Mouse (Mus musculus) heart, postnatal 0 days (tissue): Measurements from ENCODE around the gene Plscr3. TPM values are rescaled to one million over a fixed set of nuclear protein-coding genes. Genes with fewer than 3 reads are reported as not detected.

ENCODE experiments used
- ATAC-seq: fragments of 200-750 bp; cut with Nextera tagmentation; 2 replicates; pipeline ENCODE4 v1.8.0; 2017; ENCODE audit warnings: low read depth, moderate number of reproducible peaks, moderate library complexity; ENCODE audit not compliant: insufficient read depth
- DNase-seq: peaks from one replicate; pipeline ENCODE4 v3.0.0-alpha.2; 2016; ENCODE audit warnings: low spot score
- H3K27ac ChIP-seq: fragments of 300-500 bp; sonication (generic); 2 replicates; pipeline ENCODE4 v1.5.1; 2014; ENCODE audit warnings: low read depth, mild to moderate bottlenecking
- H3K27me3 ChIP-seq: fragments of 300-500 bp; sonication (generic); 2 replicates; pipeline ENCODE4 v1.6.1; 2014; ENCODE audit warnings: low read length, mixed read lengths; ENCODE audit not compliant: control insufficient read depth, insufficient read depth
- H3K36me3 ChIP-seq: fragments of 300-500 bp; sonication (generic); replicated peaks from 2 replicates; pipeline ENCODE4 v1.6.1; 2014; ENCODE audit warnings: low read length, mixed read lengths; ENCODE audit not compliant: control insufficient read depth, insufficient read depth
- H3K4me1 ChIP-seq: fragments of 300-500 bp; sonication (generic); 2 replicates; pipeline ENCODE4 v1.6.1; 2014; ENCODE audit warnings: antibody characterized with exemption; ENCODE audit not compliant: control insufficient read depth, insufficient read depth
- H3K4me2 ChIP-seq: fragments of 300-500 bp; sonication (generic); 2 replicates; pipeline ENCODE4 v1.6.1; 2014; ENCODE audit warnings: low read depth, mild to moderate bottlenecking, low read length, moderate library complexity
- H3K4me3 ChIP-seq: fragments of 300-500 bp; sonication (generic); 2 replicates; pipeline ENCODE4 v1.5.1; 2014; ENCODE audit warnings: low read depth, low read length
- H3K9ac ChIP-seq: fragments of 300-500 bp; sonication (generic); replicated peaks from 2 replicates; pipeline ENCODE4 v1.6.1; 2014; ENCODE audit warnings: low read depth, low read length, mixed read lengths
- H3K9me3 ChIP-seq: fragments of 300-500 bp; sonication (generic); replicated peaks from 2 replicates; pipeline ENCODE4 v1.6.1; 2016; ENCODE audit warnings: low read length; ENCODE audit not compliant: control insufficient read depth
- CTCF ChIP-seq: IDR thresholded peaks from 2 replicates; pipeline ENCODE4 v1.5.1; 2016; ENCODE audit warnings: antibody characterized with exemption, control low read depth, low read depth
- EP300 ChIP-seq: IDR thresholded peaks from 2 replicates; pipeline ENCODE4 v1.6.1; 2016; ENCODE audit warnings: antibody characterized with exemption, low read depth
- WGBS: fragments of 180-500 bp; shearing (Covaris S2); extraction: QIAGEN DNeasy Blood & Tissue Kit; methylation state at CpG from one replicate; pipeline ENCODE4 v1.1.7; 2014; 5-methylcytosine and 5-hydroxymethylcytosine counted together
- polyA plus RNA-seq: library from polyadenylated mRNA; unstranded; fragments of >200 nt; fragmentation: Nextera tagmentation; extraction: Ambion mirVana; gene quantifications from 2 replicates; pipeline ENCODE4 v1.2.1, GENCODE M21; 2015
- total RNA-seq: library from RNA; depleted of rRNA; stranded (reverse); fragments of >200 nt; gene quantifications from 2 replicates; pipeline ENCODE4 v1.2.3, GENCODE M21; 2014; ENCODE audit warnings: low replicate concordance

Gene Plscr3
- total and polyA plus RNA-seq, 2 experiments from 2014 or later: 50.9 to 62.3 TPM

DNA sequence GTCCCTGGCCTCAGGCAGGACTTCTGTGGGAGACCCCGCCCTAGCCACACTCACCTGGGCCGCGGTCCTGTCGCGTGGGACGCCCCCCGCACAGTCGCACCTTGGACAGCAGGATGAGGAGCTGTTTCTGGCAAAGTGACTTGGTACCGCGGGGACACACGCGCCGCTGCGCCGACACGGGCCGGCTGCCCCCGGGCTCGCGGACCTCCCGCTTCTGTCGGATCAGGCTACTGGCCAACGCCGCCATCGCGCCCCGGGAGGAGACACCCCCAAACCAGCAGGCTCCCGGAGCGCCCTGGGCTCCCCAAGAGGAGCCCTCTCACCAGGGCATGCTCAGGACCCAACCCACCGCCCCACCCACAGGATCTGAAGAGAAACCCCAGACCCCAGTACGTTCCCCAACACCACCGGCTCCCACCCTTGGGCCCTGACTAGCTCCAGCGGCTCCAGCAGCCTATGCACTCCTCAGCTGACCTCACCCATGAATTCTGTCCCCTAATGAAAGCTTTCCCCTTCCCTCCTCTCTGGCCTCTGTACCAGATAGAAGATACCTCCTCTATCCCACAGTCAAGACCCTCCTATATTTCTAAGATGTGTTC, 44.7 kb upstream of the Plscr3 start, which contains the start of gene Fgf11:
Gene Fgf11 (minus strand): TSS at position 479 of the 599 bp plus-strand sequence.
- no peak for DNase-seq
- Histone ChIP-seq H3K4me3 (peak within 1 kb of the TSS; percentile 57), H3K4me2 (peak within 1 kb of the TSS; percentile 84), H3K27ac (peak within 1 kb of the TSS; percentile 18; the same call in 1 of the 2 replicates), H3K36me3 (no peaks in the 10 kb centered on the region), H3K9me3 (no peaks in the 10 kb centered on the region), H3K27me3 (peaks cover 29% of the 10 kb centered on the region), H3K9ac (peak within 1 kb of the TSS; percentile 49; the same call in 1 of the 2 replicates), H3K4me1 (peaks cover 43% of the 10 kb centered on the region)
- TF ChIP-seq CTCF: no peak
- no peak for TF ChIP-seq EP300
- 2% methylated on average over 33 of the region's 33 CpGs for WGBS
- ATAC-seq: no peak

DNA sequence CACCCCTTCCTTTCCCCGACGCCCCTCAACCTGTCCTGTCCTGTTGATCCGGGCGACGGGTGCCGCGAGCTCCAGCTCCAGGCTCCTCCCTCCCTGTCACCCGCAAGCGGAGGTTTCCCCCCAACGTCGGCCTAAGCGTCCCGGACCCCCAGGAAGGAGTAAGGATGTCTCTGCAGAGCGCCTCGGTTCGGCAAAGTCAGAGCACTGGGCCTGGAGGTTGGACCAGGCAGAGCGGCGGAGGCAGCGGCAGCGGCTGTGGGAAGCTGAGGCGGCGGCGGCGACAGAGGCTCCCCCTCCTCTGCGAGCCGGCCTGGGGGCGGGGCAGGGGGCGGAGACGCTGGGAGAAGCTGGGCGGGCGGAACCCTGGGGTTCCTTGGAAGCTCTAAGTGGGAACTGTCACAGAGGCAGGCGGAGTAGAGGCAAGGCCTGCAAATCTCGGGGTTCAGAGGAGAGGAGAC, 43.5 kb upstream of the Plscr3 start:
- Histone ChIP-seq H3K27ac (peak overlapping the region; percentile 18; the same call in 1 of the 2 replicates), H3K36me3 (no peaks in the 10 kb centered on the region), H3K4me3 (peak overlapping the region; percentile 57), H3K27me3 (peaks cover 29% of the 10 kb centered on the region), H3K4me2 (peak overlapping the region; percentile 84), H3K4me1 (peaks cover 43% of the 10 kb centered on the region), H3K9ac (peak overlapping the region; percentile 49; the same call in 1 of the 2 replicates), H3K9me3 (no peaks in the 10 kb centered on the region)
- under 1% methylated on average over 33 of the region's 33 CpGs for WGBS
- peak; percentile 62 for DNase-seq
- 0 out of 2 replicates have a peak, but pooled peaks have one; percentile 7 for ATAC-seq
- no peak for TF ChIP-seq CTCF
- TF ChIP-seq EP300: no peak

DNA sequence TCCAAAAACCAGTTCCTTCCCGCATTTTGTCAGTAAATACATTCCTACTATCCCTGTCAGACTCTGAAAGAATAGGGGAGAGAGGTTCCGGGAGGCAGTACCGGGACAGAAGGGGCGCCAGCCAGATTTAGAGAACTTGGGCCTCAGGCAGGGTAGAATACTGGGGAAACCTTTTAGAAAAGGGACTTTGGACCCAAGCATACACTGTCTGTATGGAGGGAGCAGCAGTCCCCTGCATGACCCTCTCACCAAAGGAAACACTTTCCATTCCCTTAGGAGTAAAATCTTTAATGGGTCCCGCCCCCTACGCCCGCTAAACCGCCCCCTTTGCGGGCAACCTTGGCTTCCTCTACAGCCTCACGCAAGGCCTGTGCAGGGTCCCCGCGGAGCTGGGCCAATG, 42.8 kb upstream of the Plscr3 start:
- WGBS: 3% methylated on average over 12 of the region's 12 CpGs
- H3K27me3 ChIP-seq: peaks cover 24% of the 10 kb centered on the region
- H3K9ac ChIP-seq: peak overlapping the region; percentile 49; the same call in 1 of the 2 replicates
- ATAC-seq (peak; percentile 4; the same call in 1 of the 2 replicates), DNase-seq (no peak)
- H3K27ac ChIP-seq: 0 out of 2 replicates have a peak overlapping the region, but pooled peaks have one; percentile 13
- no peaks in the 10 kb centered on the region for H3K9me3 ChIP-seq
- peak overlapping the region; percentile 57 for H3K4me3 ChIP-seq
- TF ChIP-seq EP300 (no peak), CTCF (no peak)
- peak overlapping the region; percentile 84 for H3K4me2 ChIP-seq
- H3K36me3 ChIP-seq: no peaks in the 10 kb centered on the region
- peaks cover 43% of the 10 kb centered on the region for H3K4me1 ChIP-seq

DNA sequence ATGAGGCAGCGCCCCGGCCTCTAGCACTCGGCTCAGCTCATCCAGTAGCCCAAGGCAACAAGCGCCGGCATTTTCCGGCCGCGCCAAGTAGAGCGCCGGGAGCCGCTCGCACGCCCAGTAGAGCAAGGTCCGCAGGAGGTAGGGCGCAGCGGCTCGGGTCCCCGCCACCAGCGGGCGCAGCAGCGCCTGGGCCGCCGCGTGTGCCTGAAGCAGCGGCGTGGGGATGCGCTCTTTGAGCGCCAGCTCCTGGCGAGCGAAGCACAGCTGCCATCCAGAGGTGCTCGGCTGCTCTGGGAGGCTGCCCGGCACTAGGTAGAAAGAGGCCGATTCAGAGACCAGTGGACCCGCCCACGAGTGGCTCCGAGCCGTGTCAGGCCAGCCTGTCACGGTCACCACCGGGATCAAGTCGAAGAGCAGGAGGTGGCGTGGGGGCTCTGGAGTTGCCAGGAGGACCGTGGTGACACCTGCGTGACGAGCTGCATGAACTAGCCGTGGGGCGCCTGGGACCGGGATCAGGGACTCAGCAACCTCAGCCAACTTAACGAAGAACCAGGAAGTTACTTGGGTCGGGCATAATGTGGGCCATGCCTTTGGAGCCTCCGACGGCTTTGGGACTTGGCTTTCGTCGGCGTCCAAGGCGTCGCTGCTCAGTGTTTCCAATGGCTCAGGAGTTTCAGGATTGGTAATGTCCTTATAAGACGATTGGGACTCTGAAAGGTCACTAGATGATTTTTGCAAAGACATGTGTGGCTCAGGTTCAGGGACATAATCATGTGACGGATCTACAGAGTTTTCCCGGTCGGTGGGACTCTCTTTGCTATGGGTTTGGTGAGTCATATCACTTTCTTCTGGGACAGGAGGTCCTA, 42.2 kb upstream of the Plscr3 start:
- Histone ChIP-seq H3K4me2 (peak overlapping the region; percentile 84), H3K4me3 (peak overlapping the region; percentile 57), H3K9ac (peak overlapping the region; percentile 49; the same call in 1 of the 2 replicates), H3K36me3 (no peaks in the 10 kb centered on the region), H3K27me3 (peaks cover 24% of the 10 kb centered on the region), H3K27ac (peak overlapping the region; percentile 13; the same call in 1 of the 2 replicates), H3K4me1 (peaks cover 43% of the 10 kb centered on the region), H3K9me3 (no peaks in the 10 kb centered on the region)
- TF ChIP-seq EP300 (no peak), CTCF (peak; percentile 65)
- DNase-seq (peak; percentile 63), ATAC-seq (peak; percentile 75)
- 2% methylated on average over 50 of the region's 60 CpGs for WGBS

DNA sequence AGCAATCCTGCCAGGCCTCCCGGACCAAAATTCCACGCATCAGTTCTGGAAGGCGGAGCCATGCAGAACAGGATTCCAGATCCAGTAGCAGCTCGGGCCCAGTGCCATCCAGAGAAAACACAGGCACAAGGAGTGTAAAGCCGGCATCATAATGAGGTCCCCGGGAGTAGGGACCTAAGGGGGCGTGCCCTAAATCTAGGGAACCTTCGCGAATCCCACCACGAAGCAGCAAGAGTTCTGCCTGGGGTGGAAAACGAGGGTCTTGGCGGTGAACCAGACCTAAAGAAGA, 41.6 kb upstream of the Plscr3 start:
- ATAC-seq: no peak
- H3K36me3 ChIP-seq: no peaks in the 10 kb centered on the region
- H3K4me2 ChIP-seq: peak overlapping the region; percentile 84
- no peaks in the 10 kb centered on the region for H3K9me3 ChIP-seq
- no peak overlapping the region for H3K27ac ChIP-seq
- 12% methylated on average over 12 of the region's 12 CpGs for WGBS
- no peak overlapping the region for H3K9ac ChIP-seq
- peaks cover 39% of the 10 kb centered on the region for H3K4me1 ChIP-seq
- no peak for TF ChIP-seq EP300
- no peak for TF ChIP-seq CTCF
- DNase-seq: no peak
- peaks cover 24% of the 10 kb centered on the region for H3K27me3 ChIP-seq
- peak overlapping the region; percentile 57 for H3K4me3 ChIP-seq
